Mouse (Mus musculus): Measurements from ENCODE around the gene Ugcg.
A peak's percentile ranks its signal among the peaks of the same experiment; 100 is the strongest.

Gene Ugcg

GRCm38 (mm10) chr4:59188802-59189545, at the start of gene Ugcg:
TSS of gene Ugcg (plus strand) at chr4:59189257.
- DNase-seq = peak; percentile 88 to 92

GRCm38 (mm10) chr4:59149043-59149442, 40.0 kb upstream of the Ugcg start:
- no peak for DNase-seq

- DNase-seq = no peak
Measured at GRCm38 (mm10) chr4:59150907-59151306, 38.1 kb upstream of the Ugcg start.

DNA sequence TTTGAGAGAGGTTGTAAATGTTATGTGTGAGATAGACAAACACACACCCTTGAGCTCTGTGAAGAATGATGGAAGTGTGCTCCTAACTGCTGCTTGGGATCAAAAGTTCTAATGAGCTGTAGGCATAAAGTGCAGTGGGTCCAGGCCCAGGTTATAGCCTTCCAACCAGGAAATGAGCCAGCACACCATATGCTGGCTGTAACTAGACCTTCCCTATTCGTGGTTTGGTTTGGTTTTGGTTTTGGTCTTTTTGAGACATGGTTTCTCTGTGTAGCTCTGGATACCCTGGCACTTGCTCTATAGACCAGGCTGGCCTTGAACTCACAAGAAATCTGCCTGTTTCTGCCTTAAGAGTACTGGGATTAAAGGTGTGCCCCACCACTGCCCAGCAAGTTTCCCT, 37.1 kb upstream of the Ugcg start:
- no peak for DNase-seq

- DNase-seq = no peak
Measured at GRCm38 (mm10) chr4:59156897-59157592, 32.0 kb upstream of the Ugcg start.

DNA sequence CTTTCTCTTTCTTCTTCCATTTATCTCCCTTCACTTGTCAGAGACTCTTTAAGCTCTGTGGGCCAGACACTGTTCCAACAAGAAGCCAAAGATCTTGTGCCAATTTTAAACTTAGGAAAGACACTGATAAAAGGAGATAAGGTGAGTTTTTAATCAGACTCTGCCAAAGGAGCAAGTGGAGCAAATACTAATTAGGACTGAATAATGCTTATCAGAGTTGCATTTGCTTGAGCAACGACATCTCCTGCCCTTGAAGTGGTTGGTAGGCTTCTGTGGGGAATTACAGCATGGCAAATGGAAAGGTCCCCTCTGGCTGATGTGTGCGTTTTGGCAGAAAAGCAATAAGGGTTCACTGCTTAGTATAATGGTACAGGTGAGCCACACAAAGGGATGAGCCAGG, 31.4 kb upstream of the Ugcg start:
- DNase-seq = no peak

DNA sequence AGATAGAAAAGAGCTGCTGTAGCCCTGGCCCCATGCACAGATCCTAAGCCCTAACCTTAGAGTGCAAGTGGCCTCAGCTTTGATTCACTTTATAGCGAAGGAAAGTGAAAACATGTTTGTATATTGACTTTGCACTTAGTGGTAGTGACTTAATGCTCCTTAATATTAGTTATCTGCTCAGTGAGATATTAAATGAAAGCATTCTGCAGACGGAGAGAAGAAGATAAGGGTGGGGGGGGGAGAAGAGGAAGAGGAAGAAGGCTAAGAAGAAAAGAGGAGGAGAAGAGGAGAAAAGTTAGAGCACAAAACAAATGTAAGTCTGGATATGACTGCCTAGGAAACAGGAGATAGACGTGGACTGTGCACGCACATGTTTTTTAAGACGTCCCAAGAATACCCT, 28.8 kb upstream of the Ugcg start:
- no peak for DNase-seq

DNA sequence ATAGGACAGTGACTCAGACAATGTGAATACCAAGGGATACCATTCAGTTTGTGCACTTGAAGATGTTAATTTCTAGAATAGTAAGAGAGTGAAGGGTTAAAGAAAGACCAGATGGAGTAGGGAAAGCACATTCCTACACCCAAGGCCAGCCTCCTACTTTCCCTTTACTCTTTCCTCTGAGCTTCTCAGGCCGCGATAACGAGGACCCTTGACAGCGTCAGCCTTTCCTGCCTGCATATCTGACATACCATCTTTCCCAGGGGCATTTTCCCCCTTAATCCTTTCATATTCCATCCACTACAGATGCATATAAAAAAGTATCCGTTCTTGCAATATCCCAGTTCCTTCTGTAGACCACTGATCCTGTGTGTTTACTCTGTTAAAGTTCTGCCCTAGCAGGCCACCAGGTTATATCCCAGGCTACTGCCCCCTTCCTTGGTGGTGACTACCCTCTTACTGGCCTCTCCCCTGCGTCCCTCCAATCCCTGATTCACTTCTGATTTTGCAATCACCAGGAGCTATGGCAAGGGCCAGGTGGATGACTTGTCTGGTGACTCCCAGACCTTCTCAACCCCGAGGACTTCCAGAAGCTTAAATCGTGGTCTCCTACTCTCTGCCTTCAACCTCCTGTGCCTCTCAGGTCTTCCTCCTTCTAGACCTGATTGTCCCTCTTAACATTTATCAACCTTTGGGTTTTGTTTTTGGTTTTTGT, 27.9 kb upstream of the Ugcg start:
- no peak for DNase-seq

- no peak for DNase-seq
Measured at GRCm38 (mm10) chr4:59164034-59164433, 25.0 kb upstream of the Ugcg start.

- no peak for DNase-seq
Measured at GRCm38 (mm10) chr4:59167251-59167847, 21.7 kb upstream of the Ugcg start.

DNA sequence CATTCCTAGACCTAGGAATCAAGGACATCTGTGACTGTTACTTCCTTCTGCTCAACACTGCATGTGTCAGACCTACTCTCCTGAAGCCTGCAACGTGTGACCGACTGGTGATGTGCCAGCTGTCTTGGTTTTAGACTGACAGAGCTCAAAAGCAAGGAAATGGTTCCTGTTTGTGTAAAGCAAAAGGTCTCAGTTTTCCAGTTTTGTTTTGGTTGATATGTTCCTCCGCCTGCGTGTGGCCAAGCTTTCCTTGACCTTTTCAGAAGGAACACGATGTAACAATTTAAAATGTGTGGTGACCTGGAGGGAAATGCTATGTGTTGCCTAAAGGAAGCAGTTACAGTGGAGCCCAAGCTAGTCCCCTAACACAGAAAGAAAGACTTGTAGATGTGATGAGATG, 19.1 kb upstream of the Ugcg start:
- peak in 1 of 2 experiments; percentile 15 for DNase-seq

DNA sequence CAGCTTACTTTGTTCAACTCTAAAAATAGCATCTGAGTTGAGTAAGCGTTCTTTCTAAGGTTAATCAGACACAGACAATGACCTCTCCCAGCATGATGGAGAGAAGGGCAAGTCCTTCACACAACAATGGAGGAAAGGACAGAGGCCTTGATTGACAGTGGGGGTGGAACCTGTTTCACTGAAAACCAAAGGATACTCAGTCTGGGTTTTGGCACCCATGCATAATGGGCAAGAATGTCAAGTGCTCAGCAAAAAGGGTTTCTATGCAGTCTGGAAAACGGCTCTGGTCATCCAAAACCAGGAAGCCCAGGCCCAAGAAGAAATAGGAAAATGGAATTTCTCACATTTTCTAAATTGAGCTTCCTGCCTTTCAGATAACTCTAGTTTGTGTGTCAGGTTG, 16.4 kb upstream of the Ugcg start:
- DNase-seq = no peak

- no peak for DNase-seq
Measured at GRCm38 (mm10) chr4:59173181-59173922, 15.7 kb upstream of the Ugcg start.

DNA sequence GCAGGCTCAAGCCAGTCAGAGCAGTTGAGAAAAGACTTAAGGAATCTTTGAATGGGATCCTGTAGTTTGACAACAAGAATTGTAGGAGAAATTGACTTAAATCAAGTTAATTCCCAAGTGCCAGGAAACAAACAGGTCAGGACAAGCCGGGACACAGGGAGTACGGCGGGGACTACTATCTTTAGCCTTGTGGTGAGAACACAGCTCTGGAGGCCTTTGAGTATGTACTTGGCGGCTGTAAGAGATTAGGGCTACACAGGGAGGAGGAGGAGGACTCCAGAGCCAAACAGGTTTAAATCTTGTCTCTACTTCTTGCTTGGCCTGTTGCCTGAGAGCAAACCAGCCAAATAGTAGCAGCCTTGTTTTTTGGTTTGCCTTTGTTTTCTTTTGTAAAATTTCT, 14.1 kb upstream of the Ugcg start:
- no peak for DNase-seq

DNA sequence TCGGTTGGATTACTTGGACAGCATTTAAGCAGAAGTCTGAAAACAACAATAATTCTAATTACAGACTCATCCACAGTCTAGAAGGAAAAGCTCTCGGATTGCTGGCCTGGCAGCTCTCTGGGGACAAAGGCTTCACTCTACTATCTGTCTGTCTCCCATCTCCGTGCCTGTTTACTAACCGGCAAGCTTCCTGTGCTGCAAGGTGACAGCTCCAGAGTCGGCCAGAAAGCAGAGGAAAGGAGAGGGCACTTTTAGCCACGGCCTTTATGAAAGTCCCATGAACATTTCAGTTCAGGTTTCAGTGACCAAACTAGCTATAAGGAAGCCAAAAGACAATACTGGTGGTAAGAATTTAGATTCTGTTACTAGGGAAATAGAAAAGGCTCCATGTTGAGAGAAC, 13.1 kb upstream of the Ugcg start:
- DNase-seq = no peak

DNA sequence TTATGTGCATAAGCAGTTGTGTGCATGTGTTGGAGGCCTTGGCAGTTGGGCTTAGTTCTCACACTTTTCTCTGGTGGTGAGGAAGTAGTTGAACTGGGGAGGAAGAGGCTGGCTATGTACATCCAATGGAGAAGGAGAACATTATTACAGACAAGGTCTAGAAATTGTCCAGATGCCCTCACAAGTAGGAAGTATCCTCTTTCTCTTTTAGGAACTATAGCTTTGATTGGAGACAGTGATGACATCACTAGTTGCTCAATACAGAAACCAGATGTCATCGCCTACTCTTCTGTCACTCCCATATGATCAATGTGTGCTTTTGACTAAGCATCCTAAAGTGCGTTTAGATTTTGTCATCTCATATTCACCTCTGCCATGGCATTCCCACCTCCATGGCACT, 11.5 kb upstream of the Ugcg start:
- no peak for DNase-seq

- peak; percentile 50 to 65 for DNase-seq
Measured at GRCm38 (mm10) chr4:59181320-59182271, 7.5 kb upstream of the Ugcg start.

- DNase-seq = no peak
Measured at GRCm38 (mm10) chr4:59185671-59186070, 3.4 kb upstream of the Ugcg start.

DNA sequence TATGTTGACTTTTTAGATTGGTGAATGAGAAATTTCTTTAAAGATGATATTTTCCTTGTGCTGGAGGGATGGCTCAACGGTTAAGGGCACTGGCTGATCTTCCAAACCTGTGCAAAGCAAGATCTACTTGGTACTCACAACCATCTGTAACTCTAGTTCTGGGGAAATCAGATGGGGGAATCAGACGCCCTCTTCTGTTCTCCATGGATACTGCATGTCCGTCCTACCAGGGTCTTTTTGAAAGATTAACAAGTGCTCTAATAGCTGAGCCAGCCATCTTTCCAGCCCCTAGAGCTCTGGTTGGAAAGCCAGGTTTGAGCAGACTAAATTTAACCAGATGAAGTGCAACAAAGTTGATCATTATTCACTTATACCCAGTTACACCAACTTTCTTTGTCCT, 1.8 kb upstream of the Ugcg start:
- DNase-seq = peak; percentile 59 to 66

GRCm38 (mm10) chr4:59188474-59188801, 619 bp upstream of the Ugcg start:
- DNase-seq = no peak

GRCm38 (mm10) chr4:59189546-59190237, 635 bp downstream of the Ugcg start:
- DNase-seq = peak in 1 of 2 experiments; percentile 47
